Mouse (Mus musculus) MEL (cell line): ENCODE measurements around the gene Disp1.

ENCODE experiments used
- CHD1 ChIP-seq: IDR thresholded peaks from 2 replicates; pipeline ENCODE4 v1.6.1; 2012; ENCODE audit warnings: low read depth, mild to moderate bottlenecking, inconsistent platforms, low read length, improper control_type of control experiment
- CHD2 ChIP-seq: IDR thresholded peaks from 2 replicates; pipeline ENCODE4 v1.6.1; 2011; ENCODE audit warnings: low read length, improper control_type of control experiment
- CTCF ChIP-seq, 3 experiments: IDR thresholded peaks in 2 of 3; conservative IDR thresholded peaks in 1 of 3; 2 replicates each; pipeline ENCODE4 v1.5.1; 2011 to 2012; ENCODE audit warnings: low read length in 3 of 3, low read depth in 2 of 3, mild to moderate bottlenecking in 2 of 3, improper control_type of control experiment in 1 of 3, inconsistent platforms in 1 of 3, mixed read lengths in 1 of 3, moderate library complexity in 1 of 3; ENCODE audit not compliant: control insufficient read depth in 1 of 3, insufficient read depth in 1 of 3, poor library complexity in 1 of 3, severe bottlenecking in 1 of 3
- E2F4 ChIP-seq: IDR thresholded peaks from 2 replicates; pipeline ENCODE4 v1.6.1; 2011; ENCODE audit warnings: low read depth, low read length, improper control_type of control experiment, borderline replicate concordance
- MAFK ChIP-seq: IDR thresholded peaks from 2 replicates; pipeline ENCODE4 v1.6.1; 2011; ENCODE audit warnings: low read depth, mild to moderate bottlenecking, low read length, improper control_type of control experiment, borderline replicate concordance
- MAX ChIP-seq: IDR thresholded peaks from 2 replicates; pipeline ENCODE4 v1.6.1; 2011; ENCODE audit warnings: low read length, improper control_type of control experiment
- POLR2A ChIP-seq, 2 experiments: IDR thresholded peaks; 2 replicates each; pipeline ENCODE4 v1.6.1; 2011 to 2012; ENCODE audit warnings: low read length in 2 of 2, mild to moderate bottlenecking in 2 of 2, control low read depth in 1 of 2, improper control_type of control experiment in 1 of 2, low read depth in 1 of 2, moderate library complexity in 1 of 2; ENCODE audit not compliant: control insufficient read depth in 1 of 2, insufficient read depth in 1 of 2, poor library complexity in 1 of 2
- ZKSCAN1 ChIP-seq: IDR thresholded peaks from 2 replicates; pipeline ENCODE4 v1.6.1; 2012; ENCODE audit warnings: low read depth, mild to moderate bottlenecking, inconsistent platforms, low read length, improper control_type of control experiment, moderate library complexity

GRCm38 (mm10) chr1:183140511-183141268 lies 80.6 kb downstream of the Disp1 start:
- TF ChIP-seq ZKSCAN1 (no peak), CHD2 (no peak), CTCF (IDR thresholded peaks at IDR 0.05 in 2 of 3, conservative IDR thresholded peaks at IDR 0.05 in 1 of 3; ENCODE audit: control insufficient read depth in 1 of 3, insufficient read depth in 1 of 3, low read depth in 2 of 3, low read length in 3 of 3, poor library complexity in 1 of 3, severe bottlenecking in 1 of 3) (no peak), E2F4 (no peak), MAFK (no peak), POLR2A (IDR thresholded peaks at IDR 0.05; ENCODE audit: control insufficient read depth in 1 of 2, insufficient read depth in 1 of 2, low read depth in 1 of 2, low read length in 2 of 2, poor library complexity in 1 of 2) (no peak), MAX (no peak), CHD1 (no peak)
